Mouse (Mus musculus) cortical plate, adult 2 months (tissue): ENCODE data around the gene Eif5a2. TPM values are rescaled to one million over a fixed set of nuclear protein-coding genes. Genes with fewer than 3 reads are reported as not detected.

ENCODE experiments used
- H3K27ac ChIP-seq: fragments of 200-500 bp; 2 replicates; pipeline ENCODE4 v1.5.1; 2012; ENCODE audit warnings: low read length, control low read depth, inconsistent platforms; ENCODE audit not compliant: insufficient read depth
- H3K4me1 ChIP-seq: fragments of 200-500 bp; 2 replicates; pipeline ENCODE4 v1.6.1; 2011; ENCODE audit warnings: low read length; ENCODE audit not compliant: control insufficient read depth, insufficient read depth
- H3K4me3 ChIP-seq: fragments of 200-500 bp; 2 replicates; pipeline ENCODE4 v1.5.1; 2011; ENCODE audit warnings: mild to moderate bottlenecking, low read length, control low read depth; ENCODE audit not compliant: insufficient read depth
- CTCF ChIP-seq: fragments of 200-500 bp; IDR thresholded peaks from 2 replicates; pipeline ENCODE4 v1.5.1; 2011; ENCODE audit warnings: mild to moderate bottlenecking, control low read depth, low read length; ENCODE audit not compliant: insufficient read depth; ENCODE audit errors: extremely low read depth
- POLR2A ChIP-seq: fragments of 200-500 bp; IDR thresholded peaks from 2 replicates; pipeline ENCODE4 v1.6.1; 2011; ENCODE audit warnings: mild to moderate bottlenecking, low read length, control low read depth; ENCODE audit not compliant: insufficient read depth; ENCODE audit errors: extremely low read depth
- polyA plus RNA-seq: library from polyadenylated mRNA; depleted of rRNA; stranded (reverse); fragments of >200 nt; gene quantifications from 2 replicates; pipeline ENCODE4 v1.2.3, GENCODE M21; 2012; rRNA removed

The Eif5a2 gene
- polyA plus RNA-seq, 1 experiment, result 26.2 TPM

- Histone ChIP-seq H3K4me3 (no peak overlapping the region), H3K27ac (no peak overlapping the region), H3K4me1 (no peaks in the 10 kb centered on the region)
- no peak for TF ChIP-seq POLR2A
- no peak for TF ChIP-seq CTCF
Measured at GRCm38 (mm10) chr3:28847115-28847514, 66.0 kb downstream of the Eif5a2 start.

Other genes starting within 250 kb of the Eif5a2 start
- gene Slc2a2, start 83.4 kb upstream of the Eif5a2 start, polyA plus RNA-seq, result 0.04 and 0.06 TPM in 2 replicates
- 156 and 163 TPM in 2 replicates for gene Rpl22l1, start 24.2 kb downstream of the Eif5a2 start, polyA plus RNA-seq
- gene Gm1527, start 111.3 kb downstream of the Eif5a2 start, polyA plus RNA-seq, result not detected in 2 replicates